In the genomic region with DNA sequence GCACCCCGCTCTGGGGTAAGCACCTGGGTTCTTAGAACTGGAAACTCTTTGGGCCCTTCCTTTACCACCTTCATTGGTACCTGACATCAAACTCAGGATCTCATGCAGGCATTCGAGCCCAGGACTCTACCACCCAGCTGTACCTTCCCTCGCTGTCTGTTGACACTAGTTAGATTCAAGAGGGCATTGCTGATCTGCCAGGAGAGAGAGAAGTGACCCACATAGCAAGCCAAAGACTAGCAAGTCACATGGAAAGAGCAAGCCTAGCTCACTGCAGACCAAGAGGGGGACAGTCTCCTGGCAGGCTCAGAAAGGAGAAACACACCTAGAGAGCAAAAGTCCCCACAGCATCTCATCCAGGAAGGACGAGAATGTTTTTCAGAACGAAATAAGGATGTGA, we compare ENCODE assay signal across 23 mouse cellular contexts. TPM values are rescaled to one million over a fixed set of nuclear protein-coding genes. Genes with fewer than 3 reads are reported as not detected.
DNase-seq lines count a peak whose midpoint lies in the region; ATAC-seq and TF ChIP-seq lines count a peak whose summit lies in the region.
"Had no signal": no experiment of that assay in that cellular context is flagged by ENCODE, and none has a peak within 500 bp of the region (broad histone marks: within the 10 kb centered on the region; RNA-seq: fewer than 3 reads in every experiment).

No protein-coding gene starts in this region.

- no peak for TF ChIP-seq POLR2A in liver, adult 2 months (IDR thresholded peaks at IDR 0.05; ENCODE audit: extremely low read depth, insufficient read depth, low read length)

- peaks cover 10% of the 10 kb centered on the region for H3K4me1 ChIP-seq in liver, adult 2 months (ENCODE audit: control insufficient read depth, insufficient read depth, low read length)
- peaks cover 23 to 41% of the 10 kb centered on the region in 2 experiments for H3K4me1 ChIP-seq in ES-E14 (ENCODE audit: control insufficient read depth in 2 of 2, insufficient read depth in 2 of 2, low read length in 2 of 2, poor library complexity in 1 of 2)
- H3K4me1 ChIP-seq in stomach, embryonic 16.5 days (ENCODE audit: control insufficient read depth, insufficient read depth, low read length), result peaks cover 4% of the 10 kb centered on the region; the same call in 1 of the 2 replicates
- H3K4me1 ChIP-seq: forebrain, embryonic 13.5 days; hindbrain, embryonic 13.5 days; midbrain, embryonic 10.5 days; neural tube, embryonic 12.5 days had no signal

- H3K27ac ChIP-seq in liver, adult 2 months (replicated peaks; ENCODE audit: insufficient read depth, low read depth, low read length), result no peak overlapping the region
- H3K27ac ChIP-seq in ES-E14 (ENCODE audit: insufficient read depth, low read depth, low read length, poor library complexity, severe bottlenecking), result peak overlapping the region; percentile 96
- peak overlapping the region; percentile 83 for H3K27ac ChIP-seq in stomach, embryonic 16.5 days (ENCODE audit: low read length)
- H3K27ac ChIP-seq: forebrain, embryonic 13.5 days; hindbrain, embryonic 13.5 days; midbrain, embryonic 10.5 days; neural tube, embryonic 12.5 days had no signal

- DNase-seq in liver, adult 2 months (ENCODE audit: extremely low read depth, low read depth, low spot score), result peak; percentile 85
- DNase-seq in liver (no peak), ES-E14 (ENCODE audit: low read depth, low spot score) (no peak)
- peak; percentile 25 for DNase-seq in lung, postnatal 25 days (ENCODE audit: low spot score)
- DNase-seq in lung, postnatal 14 days, result no peak
- no peak for DNase-seq in B cell, adult 2 months
- DNase-seq: cerebellum, adult 11 months; cerebellum, postnatal 36 days; gastrocnemius, postnatal 25 days; heart, adult 18-20 months; heart, postnatal 4 days; kidney, postnatal 4 days; left cerebral cortex, postnatal 4 days; right cerebral cortex, postnatal 4 days had no signal

- H3K9me3 ChIP-seq in ES-E14 (ENCODE audit: control insufficient read depth, insufficient read depth, low read depth, low read length), result no peaks in the 10 kb centered on the region
- no peaks in the 10 kb centered on the region for H3K9me3 ChIP-seq in stomach, embryonic 16.5 days (replicated peaks; ENCODE audit: control insufficient read depth, low read length)
- H3K9me3 ChIP-seq: forebrain, embryonic 13.5 days; heart, embryonic 12.5 days; hindbrain, embryonic 13.5 days; midbrain, embryonic 10.5 days; neural tube, embryonic 12.5 days had no signal

- no peaks in the 10 kb centered on the region for H3K36me3 ChIP-seq in liver, adult 2 months (ENCODE audit: control insufficient read depth, insufficient read depth, low read length)
- H3K36me3 ChIP-seq in ES-E14 (ENCODE audit: control insufficient read depth, insufficient read depth, low read length, poor library complexity, severe bottlenecking), result no peaks in the 10 kb centered on the region
- no peaks in the 10 kb centered on the region for H3K36me3 ChIP-seq in stomach, embryonic 16.5 days (ENCODE audit: control insufficient read depth, insufficient read depth, low read length)
- H3K36me3 ChIP-seq: heart, embryonic 12.5 days; hindbrain, embryonic 13.5 days; midbrain, embryonic 10.5 days; neural tube, embryonic 12.5 days had no signal

- H3K79me2 ChIP-seq in liver, adult 2 months (ENCODE audit: control insufficient read depth, insufficient read depth, low read length), result no peaks in the 10 kb centered on the region; the same call in 1 of the 2 replicates

- 58% methylated on average over 5 of the region's 5 CpGs for WGBS in liver, adult 2 months
- WGBS in stomach, embryonic 16.5 days, result 59% methylated on average over 5 of the region's 5 CpGs

- H3K9ac ChIP-seq in liver, adult 2 months (ENCODE audit: low read depth, low read length), result no peak overlapping the region
- H3K9ac ChIP-seq in ES-E14 (ENCODE audit: insufficient read depth, low read depth, low read length, poor library complexity, severe bottlenecking), result peak overlapping the region; percentile 45; the same call in 1 of the 2 replicates
- H3K9ac ChIP-seq in stomach, embryonic 16.5 days (ENCODE audit: low read length), result peak overlapping the region; percentile 11; the same call in 1 of the 2 replicates
- H3K9ac ChIP-seq: forebrain, embryonic 13.5 days; heart, embryonic 12.5 days; hindbrain, embryonic 13.5 days; neural tube, embryonic 12.5 days had no signal

- no peak overlapping the region for H3K4me2 ChIP-seq in stomach, embryonic 16.5 days (ENCODE audit: low read depth, low read length)
- H3K4me2 ChIP-seq: forebrain, embryonic 13.5 days; heart, embryonic 12.5 days; hindbrain, embryonic 13.5 days; liver, embryonic 11.5 days; neural tube, embryonic 12.5 days had no signal

- no peak for TF ChIP-seq CTCF in liver, adult 2 months (IDR thresholded peaks at IDR 0.05; ENCODE audit: low read depth, low read length)

- no peak for ATAC-seq in stomach, embryonic 16.5 days (ENCODE audit: insufficient read depth, low FRiP score)
- ATAC-seq: forebrain, embryonic 13.5 days; intestine, postnatal 0 days had no signal

- no peaks in the 10 kb centered on the region for H3K27me3 ChIP-seq in liver, adult 2 months (ENCODE audit: control insufficient read depth, insufficient read depth, low read length)
- no peaks in the 10 kb centered on the region for H3K27me3 ChIP-seq in stomach, embryonic 16.5 days (ENCODE audit: control insufficient read depth, insufficient read depth, low read length)
- H3K27me3 ChIP-seq: forebrain, embryonic 13.5 days; heart, embryonic 12.5 days; hindbrain, embryonic 13.5 days; neural tube, embryonic 12.5 days had no signal

- no peak overlapping the region for H3K4me3 ChIP-seq in liver, adult 2 months (ENCODE audit: insufficient read depth, low read depth, low read length)
- H3K4me3 ChIP-seq in ES-E14 (ENCODE audit: insufficient read depth in 1 of 2, low read depth in 1 of 2, low read length in 2 of 2, poor library complexity in 1 of 2, severe bottlenecking in 1 of 2), result 0 out of 4 replicates have a peak overlapping the region, but pooled peaks of 1 of the 2 experiments have one; percentile 6
- no peak overlapping the region for H3K4me3 ChIP-seq in stomach, embryonic 16.5 days (replicated peaks; ENCODE audit: low read length)
- H3K4me3 ChIP-seq: forebrain, embryonic 13.5 days; heart, embryonic 12.5 days; hindbrain, embryonic 13.5 days; midbrain, embryonic 10.5 days; myocyte; neural tube, embryonic 12.5 days had no signal

- in situ Hi-C loops in ES-E14 (cut with MboI; ENCODE audit: low sequenced_read_pairs in 2 of 2, unreplicated experiment in 2 of 2), result no loop called here

TF ChIP-seq in ES-E14, 5 proteins besides CTCF, POLR2A, EP300 and RAD21:
- no peak for TF ChIP-seq ZNF384 (IDR thresholded peaks at IDR 0.05; ENCODE audit: low read depth, low read length)
- TF ChIP-seq CHD2 (IDR thresholded peaks at IDR 0.05; ENCODE audit: low read depth, low read length), result no peak
- no peak for TF ChIP-seq MAFK (IDR thresholded peaks at IDR 0.05; ENCODE audit: insufficient read depth, low read depth, low read length)
- no peak for TF ChIP-seq ZC3H11A (IDR thresholded peaks at IDR 0.05; ENCODE audit: borderline replicate concordance, low read depth, low read length)
- TF ChIP-seq HCFC1 (IDR thresholded peaks at IDR 0.05; ENCODE audit: borderline replicate concordance, insufficient read depth, low read length), result no peak

RNA-seq across cellular contexts. Expression of a gene that starts 10.9 kb away (rescaled TPM):
- total RNA-seq in liver, adult 2 months (2014; rRNA removed), result 11.9 and 26.0 TPM in 2 replicates
- 56.7 and 62.0 TPM in 2 replicates for polyA plus RNA-seq in liver, adult 2 months (2012; rRNA removed)
- total RNA-seq in ES-E14 (2012; rRNA removed), result 79.6 and 86.1 TPM in 2 replicates
- polyA plus RNA-seq in stomach, embryonic 16.5 days (2015; fragmentation: Nextera tagmentation; extraction: Ambion mirVana), result 42.2 and 44.4 TPM in 2 replicates

Comparison
In these comparisons a context has a peak if more than half of its experiments do, and no peak if none do; other contexts are left out.
1. DNase-seq: peak in liver, adult 2 months (single experiment) and lung, postnatal 25 days (single experiment); none in liver (single experiment), lung, postnatal 14 days (single experiment), ES-E14 (single experiment) and B cell, adult 2 months (0 of 2).